Mouse (Mus musculus): ENCODE results near the gene Ccdc170. TPM values are rescaled to one million over a fixed set of nuclear protein-coding genes. Genes with fewer than 3 reads are reported as not detected.

Ccdc170 gene
- polyA plus RNA-seq, 1 experiment, result 0.05 TPM

GRCm38 (mm10) chr10:4570778-4571177 is 88.5 kb downstream of the Ccdc170 start:
- no peak for TF ChIP-seq MYOG (IDR thresholded peaks at IDR 0.05; ENCODE audit: control insufficient read depth in 1 of 3, insufficient read depth in 1 of 3, insufficient read length in 2 of 3, low read depth in 2 of 3)
- TF ChIP-seq CEBPB (IDR thresholded peaks at IDR 0.05; ENCODE audit: insufficient read depth, poor library complexity, severe bottlenecking), result no peak
- TF ChIP-seq SRF (IDR thresholded peaks at IDR 0.05; ENCODE audit: control insufficient read depth, insufficient read length, low read depth), result no peak
- TF ChIP-seq POLR2A (IDR thresholded peaks at IDR 0.05; ENCODE audit: insufficient read length, low read depth), result no peak
- TF ChIP-seq TCF3 (IDR thresholded peaks at IDR 0.05; ENCODE audit: insufficient read length, low read depth), result no peak
- no peak for TF ChIP-seq TCF12 (IDR thresholded peaks at IDR 0.05; ENCODE audit: insufficient read depth, poor library complexity, severe bottlenecking)
- TF ChIP-seq MAX (IDR thresholded peaks at IDR 0.05; ENCODE audit: low read depth), result no peak
- no peak for TF ChIP-seq USF1 (IDR thresholded peaks at IDR 0.05; ENCODE audit: low read depth)
- TF ChIP-seq REST (IDR thresholded peaks at IDR 0.05; ENCODE audit: insufficient read depth, insufficient read length), result no peak
- no peak for TF ChIP-seq POLR2AphosphoS2 (IDR thresholded peaks at IDR 0.05; ENCODE audit: insufficient read length, low read depth)
- TF ChIP-seq E2F4 (IDR thresholded peaks at IDR 0.05; ENCODE audit: insufficient read depth), result no peak
- no peak for TF ChIP-seq MYOD1 (IDR thresholded peaks at IDR 0.05; ENCODE audit: control insufficient read depth in 1 of 3, insufficient read length in 2 of 3, low read depth in 2 of 3)
- Histone ChIP-seq H3K27me3 (ENCODE audit: control insufficient read depth, insufficient read depth, insufficient read length) (no peaks in the 10 kb centered on the region), H3K4me2 (ENCODE audit: low read depth) (no peak overlapping the region), H3ac (ENCODE audit: control insufficient read depth, insufficient read length) (no peak overlapping the region), H3K79me2 (ENCODE audit: control insufficient read depth, insufficient read depth) (no peaks in the 10 kb centered on the region), H3K4me3 (no peak overlapping the region), H3K36me3 (ENCODE audit: control insufficient read depth, insufficient read depth) (no peaks in the 10 kb centered on the region)

DNA sequence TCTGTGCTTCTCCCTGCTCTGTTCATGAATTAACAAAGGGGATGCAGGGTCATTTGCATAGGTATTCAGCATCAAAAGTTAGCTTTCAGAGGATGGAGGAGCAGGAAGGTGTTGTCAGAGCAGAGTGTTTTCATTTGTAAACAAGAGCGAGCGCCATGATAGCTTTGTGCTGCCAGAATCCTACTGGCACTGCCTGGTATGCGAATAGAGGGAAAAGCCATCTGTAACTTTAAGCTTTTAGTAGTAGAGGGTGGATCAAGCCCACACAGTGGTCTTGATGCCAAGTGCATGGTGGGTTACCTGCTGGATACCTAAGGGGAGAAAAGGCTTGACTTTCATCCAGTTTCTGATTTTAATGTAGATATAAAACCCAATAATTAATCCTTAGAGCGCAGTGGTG is 89.0 kb downstream of the Ccdc170 start:
- Histone ChIP-seq H3K27me3 (ENCODE audit: control insufficient read depth, insufficient read depth, insufficient read length) (no peaks in the 10 kb centered on the region), H3K79me2 (ENCODE audit: control insufficient read depth, insufficient read depth) (no peaks in the 10 kb centered on the region), H3K4me2 (ENCODE audit: low read depth) (no peak overlapping the region), H3K4me3 (no peak overlapping the region), H3ac (ENCODE audit: control insufficient read depth, insufficient read length) (no peak overlapping the region), H3K36me3 (ENCODE audit: control insufficient read depth, insufficient read depth) (no peaks in the 10 kb centered on the region)
- TF ChIP-seq REST (IDR thresholded peaks at IDR 0.05; ENCODE audit: insufficient read depth, insufficient read length), result no peak
- no peak for TF ChIP-seq POLR2AphosphoS2 (IDR thresholded peaks at IDR 0.05; ENCODE audit: insufficient read length, low read depth)
- no peak for TF ChIP-seq TCF3 (IDR thresholded peaks at IDR 0.05; ENCODE audit: insufficient read length, low read depth)
- no peak for TF ChIP-seq E2F4 (IDR thresholded peaks at IDR 0.05; ENCODE audit: insufficient read depth)
- no peak for TF ChIP-seq USF1 (IDR thresholded peaks at IDR 0.05; ENCODE audit: low read depth)
- TF ChIP-seq MYOD1 (IDR thresholded peaks at IDR 0.05; ENCODE audit: control insufficient read depth in 1 of 3, insufficient read length in 2 of 3, low read depth in 2 of 3), result no peak
- no peak for TF ChIP-seq POLR2A (IDR thresholded peaks at IDR 0.05; ENCODE audit: insufficient read length, low read depth)
- no peak for TF ChIP-seq SRF (IDR thresholded peaks at IDR 0.05; ENCODE audit: control insufficient read depth, insufficient read length, low read depth)
- no peak for TF ChIP-seq MYOG (IDR thresholded peaks at IDR 0.05; ENCODE audit: control insufficient read depth in 1 of 3, insufficient read depth in 1 of 3, insufficient read length in 2 of 3, low read depth in 2 of 3)
- TF ChIP-seq TCF12 (IDR thresholded peaks at IDR 0.05; ENCODE audit: insufficient read depth, poor library complexity, severe bottlenecking), result no peak
- no peak for TF ChIP-seq MAX (IDR thresholded peaks at IDR 0.05; ENCODE audit: low read depth)
- TF ChIP-seq CEBPB (IDR thresholded peaks at IDR 0.05; ENCODE audit: insufficient read depth, poor library complexity, severe bottlenecking), result no peak

DNA sequence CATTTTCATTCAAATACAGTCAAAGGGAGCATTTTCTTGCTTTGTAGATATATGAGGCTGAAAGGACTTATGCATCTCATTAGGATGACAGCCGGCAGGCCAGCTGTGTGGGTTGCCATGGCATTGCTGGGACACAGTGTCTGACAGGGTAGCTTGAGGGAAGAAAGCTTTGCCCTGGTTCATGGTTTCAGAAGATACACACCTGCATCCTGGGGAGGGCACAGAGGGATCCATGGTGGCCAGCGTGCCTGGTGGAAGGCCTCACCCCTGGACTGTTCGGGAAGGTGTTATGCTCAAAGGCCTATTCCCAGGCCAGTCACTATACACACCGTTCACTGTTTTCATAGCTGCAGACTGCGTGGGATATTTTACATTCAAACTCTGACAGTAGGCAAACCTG is 99.6 kb downstream of the Ccdc170 start:
- Histone ChIP-seq H3K4me2 (ENCODE audit: low read depth) (no peak overlapping the region), H3K36me3 (ENCODE audit: control insufficient read depth, insufficient read depth) (no peaks in the 10 kb centered on the region), H3ac (ENCODE audit: control insufficient read depth, insufficient read length) (no peak overlapping the region), H3K4me3 (no peak overlapping the region), H3K79me2 (ENCODE audit: control insufficient read depth, insufficient read depth) (no peaks in the 10 kb centered on the region), H3K27me3 (ENCODE audit: control insufficient read depth, insufficient read depth, insufficient read length) (no peaks in the 10 kb centered on the region)
- TF ChIP-seq MAX (IDR thresholded peaks at IDR 0.05; ENCODE audit: low read depth) (no peak), TCF12 (IDR thresholded peaks at IDR 0.05; ENCODE audit: insufficient read depth, poor library complexity, severe bottlenecking) (no peak), E2F4 (IDR thresholded peaks at IDR 0.05; ENCODE audit: insufficient read depth) (no peak), REST (IDR thresholded peaks at IDR 0.05; ENCODE audit: insufficient read depth, insufficient read length) (no peak), MYOG (IDR thresholded peaks at IDR 0.05; ENCODE audit: control insufficient read depth in 1 of 3, insufficient read depth in 1 of 3, insufficient read length in 2 of 3, low read depth in 2 of 3) (no peak), MYOD1 (IDR thresholded peaks at IDR 0.05; ENCODE audit: control insufficient read depth in 1 of 3, insufficient read length in 2 of 3, low read depth in 2 of 3) (no peak), SRF (IDR thresholded peaks at IDR 0.05; ENCODE audit: control insufficient read depth, insufficient read length, low read depth) (no peak), USF1 (IDR thresholded peaks at IDR 0.05; ENCODE audit: low read depth) (no peak), POLR2AphosphoS2 (IDR thresholded peaks at IDR 0.05; ENCODE audit: insufficient read length, low read depth) (no peak), CEBPB (IDR thresholded peaks at IDR 0.05; ENCODE audit: insufficient read depth, poor library complexity, severe bottlenecking) (no peak), POLR2A (IDR thresholded peaks at IDR 0.05; ENCODE audit: insufficient read length, low read depth) (no peak), TCF3 (IDR thresholded peaks at IDR 0.05; ENCODE audit: insufficient read length, low read depth) (no peak)

GRCm38 (mm10) chr10:4586691-4587090 is 104.4 kb downstream of the Ccdc170 start:
- Histone ChIP-seq H3K4me2 (ENCODE audit: low read depth) (no peak overlapping the region), H3ac (ENCODE audit: control insufficient read depth, insufficient read length) (no peak overlapping the region), H3K79me2 (ENCODE audit: control insufficient read depth, insufficient read depth) (no peaks in the 10 kb centered on the region), H3K4me3 (no peak overlapping the region), H3K27me3 (ENCODE audit: control insufficient read depth, insufficient read depth, insufficient read length) (no peaks in the 10 kb centered on the region), H3K36me3 (ENCODE audit: control insufficient read depth, insufficient read depth) (no peaks in the 10 kb centered on the region)
- no peak for TF ChIP-seq POLR2AphosphoS2 (IDR thresholded peaks at IDR 0.05; ENCODE audit: insufficient read length, low read depth)
- TF ChIP-seq SRF (IDR thresholded peaks at IDR 0.05; ENCODE audit: control insufficient read depth, insufficient read length, low read depth), result no peak
- TF ChIP-seq CEBPB (IDR thresholded peaks at IDR 0.05; ENCODE audit: insufficient read depth, poor library complexity, severe bottlenecking), result no peak
- no peak for TF ChIP-seq MYOG (IDR thresholded peaks at IDR 0.05; ENCODE audit: control insufficient read depth in 1 of 3, insufficient read depth in 1 of 3, insufficient read length in 2 of 3, low read depth in 2 of 3)
- TF ChIP-seq MAX (IDR thresholded peaks at IDR 0.05; ENCODE audit: low read depth), result no peak
- no peak for TF ChIP-seq REST (IDR thresholded peaks at IDR 0.05; ENCODE audit: insufficient read depth, insufficient read length)
- TF ChIP-seq MYOD1 (IDR thresholded peaks at IDR 0.05; ENCODE audit: control insufficient read depth in 1 of 3, insufficient read length in 2 of 3, low read depth in 2 of 3), result no peak
- no peak for TF ChIP-seq USF1 (IDR thresholded peaks at IDR 0.05; ENCODE audit: low read depth)
- TF ChIP-seq POLR2A (IDR thresholded peaks at IDR 0.05; ENCODE audit: insufficient read length, low read depth), result no peak
- no peak for TF ChIP-seq E2F4 (IDR thresholded peaks at IDR 0.05; ENCODE audit: insufficient read depth)
- no peak for TF ChIP-seq TCF3 (IDR thresholded peaks at IDR 0.05; ENCODE audit: insufficient read length, low read depth)
- no peak for TF ChIP-seq TCF12 (IDR thresholded peaks at IDR 0.05; ENCODE audit: insufficient read depth, poor library complexity, severe bottlenecking)

Measured in myocyte (in vitro differentiated cells).